Mouse (Mus musculus): Measurements from ENCODE around the gene Bpifc. TPM values are rescaled to one million over a fixed set of nuclear protein-coding genes. Genes with fewer than 3 reads are reported as not detected.
A peak's percentile ranks its signal among the peaks of the same experiment; 100 is the strongest.

The Bpifc gene
- polyA plus RNA-seq, 1 experiment from 2014 or later, result 0.05 TPM

GRCm38 (mm10) chr10:85956871-85957419 is 54.8 kb downstream of the Bpifc start:
- Histone ChIP-seq H3K9ac (ENCODE audit: low read length) (peak overlapping the region; percentile 85), H3K27ac (replicated peaks; ENCODE audit: low read depth, low read length) (no peak overlapping the region), H3K36me3 (ENCODE audit: control insufficient read depth, insufficient read depth, low read length) (peaks cover 11% of the 10 kb centered on the region), H3K27me3 (ENCODE audit: control insufficient read depth, insufficient read depth, low read length) (no peaks in the 10 kb centered on the region), H3K4me2 (ENCODE audit: low read depth, severe bottlenecking) (peak overlapping the region; percentile 79), H3K4me1 (ENCODE audit: control insufficient read depth, insufficient read depth, low read length) (no peaks in the 10 kb centered on the region), H3K4me3 (ENCODE audit: low read depth, low read length) (peak overlapping the region; percentile 68), H3K9me3 (ENCODE audit: control insufficient read depth, low read length) (no peaks in the 10 kb centered on the region)
- 4% methylated on average over 20 of the region's 20 CpGs for WGBS
- ATAC-seq (ENCODE audit: insufficient number of reproducible peaks, low FRiP score, low TSS enrichment, low read depth) (no peak; the same call in 1 of the 2 replicates), DNase-seq (ENCODE audit: low spot score) (peak; percentile 37)

GRCm38 (mm10) chr10:85954429-85954828 is 57.3 kb downstream of the Bpifc start:
- Histone ChIP-seq H3K27me3 (ENCODE audit: control insufficient read depth, insufficient read depth, low read length) (no peaks in the 10 kb centered on the region), H3K4me3 (ENCODE audit: low read depth, low read length) (no peak overlapping the region), H3K36me3 (ENCODE audit: control insufficient read depth, insufficient read depth, low read length) (peaks cover 13% of the 10 kb centered on the region), H3K9ac (ENCODE audit: low read length) (no peak overlapping the region), H3K4me1 (ENCODE audit: control insufficient read depth, insufficient read depth, low read length) (no peaks in the 10 kb centered on the region), H3K27ac (replicated peaks; ENCODE audit: low read depth, low read length) (no peak overlapping the region), H3K4me2 (ENCODE audit: low read depth, severe bottlenecking) (no peak overlapping the region), H3K9me3 (ENCODE audit: control insufficient read depth, low read length) (no peaks in the 10 kb centered on the region)
- DNase-seq (ENCODE audit: low spot score) (no peak), ATAC-seq (ENCODE audit: insufficient number of reproducible peaks, low FRiP score, low TSS enrichment, low read depth) (no peak)
- WGBS, result 95% methylated on average over 2 of the region's 2 CpGs

GRCm38 (mm10) chr10:85953401-85953800 is 58.3 kb downstream of the Bpifc start:
- Histone ChIP-seq H3K4me3 (ENCODE audit: low read depth, low read length) (no peak overlapping the region), H3K9ac (ENCODE audit: low read length) (no peak overlapping the region), H3K27ac (replicated peaks; ENCODE audit: low read depth, low read length) (no peak overlapping the region), H3K4me2 (ENCODE audit: low read depth, severe bottlenecking) (no peak overlapping the region), H3K9me3 (ENCODE audit: control insufficient read depth, low read length) (no peaks in the 10 kb centered on the region), H3K36me3 (ENCODE audit: control insufficient read depth, insufficient read depth, low read length) (peaks cover 16% of the 10 kb centered on the region), H3K27me3 (ENCODE audit: control insufficient read depth, insufficient read depth, low read length) (no peaks in the 10 kb centered on the region), H3K4me1 (ENCODE audit: control insufficient read depth, insufficient read depth, low read length) (no peaks in the 10 kb centered on the region)
- 91% methylated on average over 3 of the region's 3 CpGs for WGBS
- DNase-seq (ENCODE audit: low spot score), result no peak
- no peak for ATAC-seq (ENCODE audit: insufficient number of reproducible peaks, low FRiP score, low TSS enrichment, low read depth)

GRCm38 (mm10) chr10:85951765-85952443 is 59.8 kb downstream of the Bpifc start:
- Histone ChIP-seq H3K4me1 (ENCODE audit: control insufficient read depth, insufficient read depth, low read length) (no peaks in the 10 kb centered on the region), H3K4me3 (ENCODE audit: low read depth, low read length) (no peak overlapping the region), H3K27me3 (ENCODE audit: control insufficient read depth, insufficient read depth, low read length) (no peaks in the 10 kb centered on the region), H3K27ac (replicated peaks; ENCODE audit: low read depth, low read length) (no peak overlapping the region), H3K4me2 (ENCODE audit: low read depth, severe bottlenecking) (no peak overlapping the region), H3K9me3 (ENCODE audit: control insufficient read depth, low read length) (no peaks in the 10 kb centered on the region), H3K9ac (ENCODE audit: low read length) (no peak overlapping the region), H3K36me3 (ENCODE audit: control insufficient read depth, insufficient read depth, low read length) (peaks cover 16% of the 10 kb centered on the region)
- no peak for DNase-seq (ENCODE audit: low spot score)
- no peak for ATAC-seq (ENCODE audit: insufficient number of reproducible peaks, low FRiP score, low TSS enrichment, low read depth)
- WGBS, result 89% methylated on average over 6 of the region's 6 CpGs

- Histone ChIP-seq H3K27ac (replicated peaks; ENCODE audit: low read depth, low read length) (no peak overlapping the region), H3K9ac (ENCODE audit: low read length) (no peak overlapping the region), H3K9me3 (ENCODE audit: control insufficient read depth, low read length) (no peaks in the 10 kb centered on the region), H3K4me3 (ENCODE audit: low read depth, low read length) (no peak overlapping the region), H3K36me3 (ENCODE audit: control insufficient read depth, insufficient read depth, low read length) (peaks cover 10% of the 10 kb centered on the region), H3K4me1 (ENCODE audit: control insufficient read depth, insufficient read depth, low read length) (no peaks in the 10 kb centered on the region), H3K27me3 (ENCODE audit: control insufficient read depth, insufficient read depth, low read length) (no peaks in the 10 kb centered on the region), H3K4me2 (ENCODE audit: low read depth, severe bottlenecking) (no peak overlapping the region)
- DNase-seq (ENCODE audit: low spot score) (no peak), ATAC-seq (ENCODE audit: insufficient number of reproducible peaks, low FRiP score, low TSS enrichment, low read depth) (no peak)
- WGBS, result 95% methylated on average over 8 of the region's 8 CpGs
Observed at GRCm38 (mm10) chr10:85948483-85949196, 63.1 kb downstream of the Bpifc start.

- Histone ChIP-seq H3K27ac (replicated peaks; ENCODE audit: low read depth, low read length) (no peak overlapping the region), H3K27me3 (ENCODE audit: control insufficient read depth, insufficient read depth, low read length) (no peaks in the 10 kb centered on the region), H3K4me1 (ENCODE audit: control insufficient read depth, insufficient read depth, low read length) (no peaks in the 10 kb centered on the region), H3K9me3 (ENCODE audit: control insufficient read depth, low read length) (no peaks in the 10 kb centered on the region; the same call in 1 of the 2 replicates), H3K4me3 (ENCODE audit: low read depth, low read length) (no peak overlapping the region), H3K9ac (ENCODE audit: low read length) (no peak overlapping the region), H3K4me2 (ENCODE audit: low read depth, severe bottlenecking) (no peak overlapping the region), H3K36me3 (ENCODE audit: control insufficient read depth, insufficient read depth, low read length) (peaks cover 34% of the 10 kb centered on the region)
- WGBS, result 87% methylated on average over 6 of the region's 6 CpGs
- no peak for DNase-seq (ENCODE audit: low spot score)
- no peak for ATAC-seq (ENCODE audit: insufficient number of reproducible peaks, low FRiP score, low TSS enrichment, low read depth)
Observed at GRCm38 (mm10) chr10:85936280-85936965, 75.3 kb downstream of the Bpifc start.

GRCm38 (mm10) chr10:85929962-85930361 is 81.7 kb downstream of the Bpifc start:
- Histone ChIP-seq H3K36me3 (ENCODE audit: control insufficient read depth, insufficient read depth, low read length) (no peaks in the 10 kb centered on the region), H3K27ac (replicated peaks; ENCODE audit: low read depth, low read length) (no peak overlapping the region), H3K4me2 (ENCODE audit: low read depth, severe bottlenecking) (no peak overlapping the region), H3K27me3 (ENCODE audit: control insufficient read depth, insufficient read depth, low read length) (peaks cover 12% of the 10 kb centered on the region), H3K4me3 (ENCODE audit: low read depth, low read length) (no peak overlapping the region), H3K9ac (ENCODE audit: low read length) (no peak overlapping the region), H3K9me3 (ENCODE audit: control insufficient read depth, low read length) (no peaks in the 10 kb centered on the region), H3K4me1 (ENCODE audit: control insufficient read depth, insufficient read depth, low read length) (no peaks in the 10 kb centered on the region)
- ATAC-seq (ENCODE audit: insufficient number of reproducible peaks, low FRiP score, low TSS enrichment, low read depth), result no peak
- no peak for DNase-seq (ENCODE audit: low spot score)
- WGBS, result 88% methylated on average over 11 of the region's 11 CpGs

GRCm38 (mm10) chr10:85929208-85929591 is 82.5 kb downstream of the Bpifc start:
- Histone ChIP-seq H3K27me3 (ENCODE audit: control insufficient read depth, insufficient read depth, low read length) (peaks cover 12% of the 10 kb centered on the region), H3K9me3 (ENCODE audit: control insufficient read depth, low read length) (no peaks in the 10 kb centered on the region), H3K9ac (ENCODE audit: low read length) (no peak overlapping the region), H3K27ac (replicated peaks; ENCODE audit: low read depth, low read length) (no peak overlapping the region), H3K4me3 (ENCODE audit: low read depth, low read length) (no peak overlapping the region; the same call in 1 of the 2 replicates), H3K4me2 (ENCODE audit: low read depth, severe bottlenecking) (peak overlapping the region; percentile 77; the same call in 1 of the 2 replicates), H3K36me3 (ENCODE audit: control insufficient read depth, insufficient read depth, low read length) (no peaks in the 10 kb centered on the region), H3K4me1 (ENCODE audit: control insufficient read depth, insufficient read depth, low read length) (no peaks in the 10 kb centered on the region)
- ATAC-seq (ENCODE audit: insufficient number of reproducible peaks, low FRiP score, low TSS enrichment, low read depth) (no peak), DNase-seq (ENCODE audit: low spot score) (no peak)
- 57% methylated on average over 11 of the region's 11 CpGs for WGBS
